Mouse (Mus musculus) stomach, postnatal 0 days (tissue): ENCODE results near the gene Wwtr1.

ENCODE experiments used
- CTCF ChIP-seq: IDR thresholded peaks from 2 replicates; pipeline ENCODE4 v1.5.1; 2016; ENCODE audit warnings: antibody characterized with exemption, low read depth, mild to moderate bottlenecking, moderate library complexity
- EP300 ChIP-seq: optimal IDR thresholded peaks from 2 replicates; pipeline ENCODE3; 2016; ENCODE audit warnings: antibody characterized with exemption

- no peak for TF ChIP-seq CTCF
- no peak for TF ChIP-seq EP300
These were observed 10.3 kb upstream of the Wwtr1 start for GRCm38 (mm10) chr3:57585967-57586366.
